In the genomic region with DNA sequence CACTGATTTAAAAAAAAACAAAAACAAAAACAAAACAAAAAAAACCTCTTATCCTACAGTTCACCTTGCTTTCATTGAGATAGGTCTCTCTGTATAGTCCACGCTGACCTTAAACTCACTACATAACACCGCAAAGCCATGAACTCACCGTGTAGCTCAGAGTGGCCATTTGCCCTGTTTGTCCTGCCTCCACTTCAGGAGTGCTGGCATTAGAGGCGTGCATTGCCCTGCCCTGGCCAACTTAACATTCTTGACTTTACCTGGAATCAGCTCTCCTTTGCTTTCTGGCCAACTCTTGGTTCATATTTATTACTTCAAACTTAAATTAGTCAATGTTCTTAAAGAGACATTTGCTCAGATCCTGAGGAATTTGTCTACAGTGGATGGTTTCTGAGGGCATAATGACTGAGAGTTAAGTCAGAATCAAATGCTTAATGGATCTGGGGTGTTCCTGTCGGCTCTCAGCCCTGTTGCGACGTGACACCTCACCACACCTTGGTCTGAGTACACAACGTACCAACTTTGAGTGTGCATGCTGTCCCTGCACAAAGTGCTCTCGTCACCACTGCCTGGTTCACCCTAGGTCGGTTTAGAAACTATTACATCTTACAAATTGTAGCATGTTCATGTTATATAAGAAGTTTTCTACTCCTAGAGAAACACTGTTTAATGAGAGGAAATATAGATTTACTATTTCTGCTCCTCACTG, we compare ENCODE assay signal across 19 mouse cellular contexts. TPM values are rescaled to one million over a fixed set of nuclear protein-coding genes. Genes with fewer than 3 reads are reported as not detected.
DNase-seq lines count a peak whose midpoint lies in the region; ATAC-seq and TF ChIP-seq lines count a peak whose summit lies in the region.
"Had no signal": no experiment of that assay in that cellular context is flagged by ENCODE, and none has a peak within 500 bp of the region (broad histone marks: within the 10 kb centered on the region; RNA-seq: fewer than 3 reads in every experiment).

No protein-coding gene starts in this region.

- TF ChIP-seq CTCF in lung, adult 2 months (IDR thresholded peaks at IDR 0.05; ENCODE audit: insufficient read depth, low read length), result no peak
- no peak for TF ChIP-seq CTCF in stomach, postnatal 0 days (IDR thresholded peaks at IDR 0.05; ENCODE audit: low read depth)

- no peaks in the 10 kb centered on the region for H3K4me1 ChIP-seq in lung, adult 2 months (ENCODE audit: control insufficient read depth, insufficient read depth, low read length)
- no peaks in the 10 kb centered on the region for H3K4me1 ChIP-seq in stomach, postnatal 0 days (replicated peaks; ENCODE audit: control insufficient read depth, insufficient read depth)
- H3K4me1 ChIP-seq: embryonic facial prominence, embryonic 10.5 days; forebrain, embryonic 10.5 days; heart, embryonic 13.5 days; hindbrain, embryonic 12.5 days had no signal

- H3K4me3 ChIP-seq in lung, adult 2 months (replicated peaks; ENCODE audit: extremely low read depth, low read depth, low read length), result no peak overlapping the region
- no peak overlapping the region for H3K4me3 ChIP-seq in stomach, postnatal 0 days (ENCODE audit: low read depth, low read length)
- H3K4me3 ChIP-seq: embryonic facial prominence, embryonic 10.5 days; forebrain, embryonic 10.5 days; gastrocnemius, adult 2 months; heart, embryonic 13.5 days; hindbrain, embryonic 12.5 days had no signal

- H3K9me3 ChIP-seq in stomach, postnatal 0 days (ENCODE audit: control insufficient read depth, low read length), result peaks cover 5% of the 10 kb centered on the region; the same call in 1 of the 2 replicates

- ATAC-seq in stomach, postnatal 0 days (ENCODE audit: low FRiP score, low TSS enrichment), result no peak; the same call in 1 of the 2 replicates
- no peak for ATAC-seq in erythroid progenitor cell, adult 5-6 weeks (replicated peaks; ENCODE audit: low FRiP score, poor library complexity, severe bottlenecking)
- ATAC-seq: forebrain, embryonic 14.5 days; hindbrain, embryonic 16.5 days had no signal

- H3K27ac ChIP-seq in stomach, postnatal 0 days (replicated peaks), result no peak overlapping the region
- H3K27ac ChIP-seq: embryonic facial prominence, embryonic 10.5 days; forebrain, embryonic 10.5 days; gastrocnemius, adult 2 months; heart, embryonic 13.5 days; hindbrain, embryonic 12.5 days had no signal

- no peak overlapping the region for H3K9ac ChIP-seq in stomach, postnatal 0 days (ENCODE audit: low read length)
- H3K9ac ChIP-seq: heart, embryonic 13.5 days; hindbrain, embryonic 12.5 days had no signal

- no peaks in the 10 kb centered on the region for H3K27me3 ChIP-seq in stomach, postnatal 0 days (ENCODE audit: control insufficient read depth, insufficient read depth, low read length)
- H3K27me3 ChIP-seq: heart, embryonic 13.5 days; hindbrain, embryonic 12.5 days had no signal

- no peak overlapping the region for H3K4me2 ChIP-seq in stomach, postnatal 0 days (replicated peaks; ENCODE audit: low read depth)
- H3K4me2 ChIP-seq: heart, embryonic 13.5 days; hindbrain, embryonic 12.5 days had no signal

- no peak for TF ChIP-seq POLR2A in lung, adult 2 months (IDR thresholded peaks at IDR 0.05; ENCODE audit: borderline replicate concordance, extremely low read depth, low read depth, low read length)

- peak; percentile 34 for TF ChIP-seq EP300 in stomach, postnatal 0 days (optimal IDR thresholded peaks at IDR 0.05)

- no peaks in the 10 kb centered on the region for H3K36me3 ChIP-seq in stomach, postnatal 0 days (ENCODE audit: control insufficient read depth, insufficient read depth, low read length)
- H3K36me3 ChIP-seq: embryonic facial prominence, embryonic 10.5 days; forebrain, embryonic 10.5 days; hindbrain, embryonic 12.5 days had no signal

- peak; percentile 69 to 79 for DNase-seq in lung, adult 18-20 months
- peak; percentile 34 for DNase-seq in lung, adult 2 months
- peak; percentile 45 for DNase-seq in lung, postnatal 14 days
- peak; percentile 28 for DNase-seq in stomach, postnatal 0 days (ENCODE audit: low spot score)
- no peak for DNase-seq in T-cell, adult 2 months (ENCODE audit: low spot score)
- DNase-seq: adrenal gland, adult 8-10 months; adrenal gland, postnatal 36 days; cerebellum, adult 9-10 months; gastrocnemius, adult 2 months; gastrocnemius, postnatal 25 days; heart, postnatal 36 days had no signal

- 65% methylated on average over 10 of the region's 10 CpGs for WGBS in lung, adult 2 months
- WGBS in stomach, postnatal 0 days, result 65% methylated on average over 10 of the region's 10 CpGs

RNA-seq across cellular contexts. Expression of gene Tead1, which starts 44.5 kb away (rescaled TPM):
- 32.4 and 45.9 TPM in 2 replicates for polyA plus RNA-seq in lung, adult 2 months (2012; rRNA removed)
- polyA plus RNA-seq in stomach, postnatal 0 days (2015; fragmentation: Nextera tagmentation; extraction: Ambion mirVana), result 13.5 and 13.9 TPM in 2 replicates
- total RNA-seq in erythroid progenitor cell, adult 5-6 weeks (2015; ENCODE audit: low replicate concordance), result not detected in 2 replicates
- not detected in 2 replicates for total RNA-seq in erythroid progenitor cell, adult 5-6 weeks (2017; ENCODE audit: low replicate concordance)
- total RNA-seq: granulocyte monocyte progenitor cell, adult 5-6 weeks had no signal
